Mouse (Mus musculus): Measurements from ENCODE around the gene Sbk1. TPM values are rescaled to one million over a fixed set of nuclear protein-coding genes. Genes with fewer than 3 reads are reported as not detected.

The Sbk1 gene
- 36.0 and 40.1 TPM in 2 replicates for polyA plus RNA-seq (2015; fragmentation: Nextera tagmentation; extraction: Ambion mirVana)

- Histone ChIP-seq H3K4me3 (replicated peaks) (peak within 1 kb of the TSS; percentile 90), H3K9ac (peak within 1 kb of the TSS; percentile 93), H3K27ac (replicated peaks) (peak within 1 kb of the TSS; percentile 91), H3K36me3 (0 out of 2 replicates have a peak, but pooled peaks cover 9% of the 10 kb centered on the region), H3K4me1 (peaks cover 47% of the 10 kb centered on the region), H3K9me3 (replicated peaks) (no peaks in the 10 kb centered on the region), H3K4me2 (replicated peaks) (peak within 1 kb of the TSS; percentile 92), H3K27me3 (no peaks in the 10 kb centered on the region)
- peak; percentile 93 for ATAC-seq (ENCODE audit: insufficient number of reproducible peaks, low FRiP score, low TSS enrichment, low read depth)
- WGBS = under 1% methylated on average over 47 of the region's 85 CpGs
Measured at GRCm38 (mm10) chr7:126271712-126272683, at the start of gene Sbk1. Gene Sbk1, plus strand, starts transcription at chr7:126272619.

GRCm38 (mm10) chr7:126222753-126223152, 49.7 kb upstream of the Sbk1 start:
- no peaks in the 10 kb centered on the region for H3K4me1 ChIP-seq
- no peaks in the 10 kb centered on the region for H3K36me3 ChIP-seq
- no peak overlapping the region for H3K27ac ChIP-seq (replicated peaks)
- H3K4me3 ChIP-seq (replicated peaks) = no peak overlapping the region
- H3K4me2 ChIP-seq (replicated peaks) = no peak overlapping the region
- no peak overlapping the region for H3K9ac ChIP-seq
- no peaks in the 10 kb centered on the region for H3K9me3 ChIP-seq (replicated peaks)
- H3K27me3 ChIP-seq = no peaks in the 10 kb centered on the region
- WGBS = 62% methylated on average over 3 of the region's 3 CpGs
- ATAC-seq (ENCODE audit: insufficient number of reproducible peaks, low FRiP score, low TSS enrichment, low read depth) = no peak

GRCm38 (mm10) chr7:126226136-126226535, 46.3 kb upstream of the Sbk1 start:
- no peaks in the 10 kb centered on the region for H3K36me3 ChIP-seq
- H3K4me3 ChIP-seq (replicated peaks) = no peak overlapping the region
- no peak overlapping the region for H3K9ac ChIP-seq
- H3K27me3 ChIP-seq = no peaks in the 10 kb centered on the region
- H3K4me2 ChIP-seq (replicated peaks) = no peak overlapping the region
- H3K27ac ChIP-seq (replicated peaks) = no peak overlapping the region
- ATAC-seq (ENCODE audit: insufficient number of reproducible peaks, low FRiP score, low TSS enrichment, low read depth) = no peak
- no peaks in the 10 kb centered on the region for H3K9me3 ChIP-seq (replicated peaks)
- H3K4me1 ChIP-seq = no peaks in the 10 kb centered on the region
- 23% methylated on average over 5 of the region's 5 CpGs for WGBS

- Histone ChIP-seq H3K9me3 (replicated peaks) (no peaks in the 10 kb centered on the region), H3K36me3 (no peaks in the 10 kb centered on the region), H3K27me3 (no peaks in the 10 kb centered on the region), H3K9ac (no peak overlapping the region), H3K27ac (replicated peaks) (no peak overlapping the region), H3K4me3 (replicated peaks) (no peak overlapping the region), H3K4me2 (replicated peaks) (no peak overlapping the region), H3K4me1 (no peaks in the 10 kb centered on the region)
- WGBS = 65% methylated on average over 8 of the region's 8 CpGs
- ATAC-seq (ENCODE audit: insufficient number of reproducible peaks, low FRiP score, low TSS enrichment, low read depth) = no peak
Measured at GRCm38 (mm10) chr7:126230357-126231148, 41.9 kb upstream of the Sbk1 start.

- Histone ChIP-seq H3K36me3 (no peaks in the 10 kb centered on the region), H3K27me3 (no peaks in the 10 kb centered on the region), H3K27ac (replicated peaks) (no peak overlapping the region), H3K9me3 (replicated peaks) (no peaks in the 10 kb centered on the region), H3K9ac (no peak overlapping the region), H3K4me3 (replicated peaks) (no peak overlapping the region), H3K4me2 (replicated peaks) (no peak overlapping the region), H3K4me1 (no peaks in the 10 kb centered on the region)
- WGBS = 74% methylated on average over 7 of the region's 8 CpGs
- no peak for ATAC-seq (ENCODE audit: insufficient number of reproducible peaks, low FRiP score, low TSS enrichment, low read depth)
Measured at GRCm38 (mm10) chr7:126232345-126233071, 39.9 kb upstream of the Sbk1 start.

GRCm38 (mm10) chr7:126234611-126235010, 37.8 kb upstream of the Sbk1 start:
- H3K36me3 ChIP-seq = no peaks in the 10 kb centered on the region
- ATAC-seq (ENCODE audit: insufficient number of reproducible peaks, low FRiP score, low TSS enrichment, low read depth) = no peak
- no peak overlapping the region for H3K4me3 ChIP-seq (replicated peaks)
- no peak overlapping the region for H3K27ac ChIP-seq (replicated peaks)
- no peaks in the 10 kb centered on the region for H3K27me3 ChIP-seq
- no peaks in the 10 kb centered on the region for H3K4me1 ChIP-seq
- H3K9me3 ChIP-seq (replicated peaks) = no peaks in the 10 kb centered on the region
- no peak overlapping the region for H3K9ac ChIP-seq
- no peak overlapping the region for H3K4me2 ChIP-seq (replicated peaks)
- 91% methylated on average over 3 of the region's 3 CpGs for WGBS

- no peaks in the 10 kb centered on the region for H3K36me3 ChIP-seq
- H3K4me1 ChIP-seq = no peaks in the 10 kb centered on the region
- 49% methylated on average over 11 of the region's 11 CpGs for WGBS
Measured at GRCm38 (mm10) chr7:126236083-126236793, 36.2 kb upstream of the Sbk1 start.

GRCm38 (mm10) chr7:126236794-126237192, 35.6 kb upstream of the Sbk1 start:
- 0 out of 2 replicates have a peak, but pooled peaks have one; percentile 15 for ATAC-seq (ENCODE audit: insufficient number of reproducible peaks, low FRiP score, low TSS enrichment, low read depth)
- H3K9me3 ChIP-seq (replicated peaks) = no peaks in the 10 kb centered on the region
- 62% methylated on average over 5 of the region's 5 CpGs for WGBS
- no peak overlapping the region for H3K27ac ChIP-seq (replicated peaks)
- H3K36me3 ChIP-seq = no peaks in the 10 kb centered on the region
- no peak overlapping the region for H3K4me3 ChIP-seq (replicated peaks)
- H3K9ac ChIP-seq = no peak overlapping the region
- H3K4me2 ChIP-seq (replicated peaks) = no peak overlapping the region
- no peaks in the 10 kb centered on the region for H3K4me1 ChIP-seq
- H3K27me3 ChIP-seq = no peaks in the 10 kb centered on the region

More at GRCm38 (mm10) chr7:126236083-126236793, 36.2 kb upstream of the Sbk1 start:
- ATAC-seq (ENCODE audit: insufficient number of reproducible peaks, low FRiP score, low TSS enrichment, low read depth) = no peak
- Histone ChIP-seq H3K9me3 (replicated peaks) (no peaks in the 10 kb centered on the region), H3K27ac (replicated peaks) (no peak overlapping the region), H3K4me2 (replicated peaks) (no peak overlapping the region), H3K27me3 (no peaks in the 10 kb centered on the region), H3K9ac (no peak overlapping the region), H3K4me3 (replicated peaks) (no peak overlapping the region)

- WGBS = 73% methylated on average over 14 of the region's 14 CpGs
- Histone ChIP-seq H3K9me3 (replicated peaks) (no peaks in the 10 kb centered on the region), H3K9ac (no peak overlapping the region), H3K4me2 (replicated peaks) (no peak overlapping the region), H3K4me1 (no peaks in the 10 kb centered on the region), H3K27me3 (no peaks in the 10 kb centered on the region), H3K4me3 (replicated peaks) (no peak overlapping the region), H3K27ac (replicated peaks) (no peak overlapping the region), H3K36me3 (no peaks in the 10 kb centered on the region)
- no peak for ATAC-seq (ENCODE audit: insufficient number of reproducible peaks, low FRiP score, low TSS enrichment, low read depth)
Measured at GRCm38 (mm10) chr7:126240814-126241360, 31.5 kb upstream of the Sbk1 start.

- H3K27ac ChIP-seq (replicated peaks) = no peak overlapping the region
- H3K9me3 ChIP-seq (replicated peaks) = no peaks in the 10 kb centered on the region
- WGBS = 75% methylated on average over 6 of the region's 6 CpGs
- no peaks in the 10 kb centered on the region for H3K36me3 ChIP-seq
- no peak for ATAC-seq (ENCODE audit: insufficient number of reproducible peaks, low FRiP score, low TSS enrichment, low read depth)
- no peak overlapping the region for H3K4me2 ChIP-seq (replicated peaks)
- peaks cover 8% of the 10 kb centered on the region; the same call in 1 of the 2 replicates for H3K4me1 ChIP-seq
- peaks cover 9% of the 10 kb centered on the region for H3K27me3 ChIP-seq
- H3K9ac ChIP-seq = no peak overlapping the region
- no peak overlapping the region for H3K4me3 ChIP-seq (replicated peaks)
Measured at GRCm38 (mm10) chr7:126244168-126244750, 28.2 kb upstream of the Sbk1 start.
